Mouse (Mus musculus) cerebellum, adult 11 months (tissue): ENCODE data around the gene Kif21b.

Experiments used
- DNase-seq: peaks from one replicate; pipeline ENCODE4 v3.0.0; 2022

Kif21b gene

GRCm38 (mm10) chr1:136130951-136131558 is at the start of gene Kif21b:
Gene Kif21b (plus strand): TSS chr1:136131389.
- DNase-seq: peak; percentile 84

- DNase-seq: no peak
Measured at GRCm38 (mm10) chr1:136085988-136086685, 45.1 kb upstream of the Kif21b start.

- DNase-seq: no peak
Measured at GRCm38 (mm10) chr1:136089368-136090165, 41.6 kb upstream of the Kif21b start.

- no peak for DNase-seq
Measured at GRCm38 (mm10) chr1:136093726-136094125, 37.5 kb upstream of the Kif21b start.

- no peak for DNase-seq
Measured at GRCm38 (mm10) chr1:136094807-136095206, 36.4 kb upstream of the Kif21b start.

- no peak for DNase-seq
Measured at GRCm38 (mm10) chr1:136102094-136102493, 29.1 kb upstream of the Kif21b start.

- no peak for DNase-seq
Measured at GRCm38 (mm10) chr1:136102551-136102950, 28.6 kb upstream of the Kif21b start.

- no peak for DNase-seq
Measured at GRCm38 (mm10) chr1:136102981-136103380, 28.2 kb upstream of the Kif21b start.

- no peak for DNase-seq
Measured at GRCm38 (mm10) chr1:136103696-136104095, 27.5 kb upstream of the Kif21b start.

- DNase-seq: no peak
Measured at GRCm38 (mm10) chr1:136104741-136105140, 26.4 kb upstream of the Kif21b start.

GRCm38 (mm10) chr1:136109464-136109863 is 21.7 kb upstream of the Kif21b start:
- DNase-seq: no peak

GRCm38 (mm10) chr1:136116183-136116582 is 15.0 kb upstream of the Kif21b start:
- peak; percentile 39 for DNase-seq

GRCm38 (mm10) chr1:136117069-136117468 is 14.1 kb upstream of the Kif21b start:
- DNase-seq: no peak

GRCm38 (mm10) chr1:136118875-136119274 is 12.3 kb upstream of the Kif21b start:
- no peak for DNase-seq

- DNase-seq: no peak
Measured at GRCm38 (mm10) chr1:136119571-136120262, 11.5 kb upstream of the Kif21b start.

- no peak for DNase-seq
Measured at GRCm38 (mm10) chr1:136120263-136120603, 11.0 kb upstream of the Kif21b start.

- no peak for DNase-seq
Measured at GRCm38 (mm10) chr1:136120785-136121184, 10.4 kb upstream of the Kif21b start.

- DNase-seq: no peak
Measured at GRCm38 (mm10) chr1:136122030-136122429, 9.2 kb upstream of the Kif21b start.

GRCm38 (mm10) chr1:136126159-136126765 is 4.9 kb upstream of the Kif21b start:
- no peak for DNase-seq

GRCm38 (mm10) chr1:136126895-136127294 is 4.3 kb upstream of the Kif21b start:
- DNase-seq: no peak

- DNase-seq: no peak
Measured at GRCm38 (mm10) chr1:136127856-136128255, 3.3 kb upstream of the Kif21b start.

GRCm38 (mm10) chr1:136128416-136128815 is 2.8 kb upstream of the Kif21b start:
- DNase-seq: no peak
